ENCODE assay signal across 8 mouse cellular contexts in the genomic region with DNA sequence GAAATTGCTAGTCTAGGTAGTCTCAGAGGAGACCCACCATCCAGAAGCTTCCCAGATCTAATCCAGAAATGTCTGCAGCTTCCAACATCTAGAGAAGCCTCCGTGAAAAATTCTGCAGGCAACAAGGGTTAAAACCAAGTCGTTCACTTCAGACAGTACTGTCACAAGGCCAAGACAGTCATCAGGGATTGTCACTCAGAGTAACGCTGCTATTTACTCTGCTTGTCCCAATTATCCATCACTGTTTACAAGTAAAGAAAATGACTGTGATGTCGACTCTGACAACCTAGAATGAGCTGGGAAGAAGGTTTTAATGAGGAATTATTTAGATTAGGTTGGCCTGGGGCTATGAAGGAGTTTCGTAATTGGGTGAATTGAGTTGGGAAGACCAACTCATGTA.
A peak's percentile ranks its signal among the peaks of the same experiment; 100 is the strongest.
DNase-seq lines count a peak whose midpoint lies in the region; ATAC-seq and TF ChIP-seq lines count a peak whose summit lies in the region.
"Had no signal": no experiment of that assay in that cellular context is flagged by ENCODE, and none has a peak within 500 bp of the region (broad histone marks: within the 10 kb centered on the region; RNA-seq: fewer than 3 reads in every experiment).

No protein-coding gene starts in this region.

- no peak overlapping the region for H3K27ac ChIP-seq in kidney, postnatal 0 days
- no peak overlapping the region for H3K27ac ChIP-seq in kidney, embryonic 14.5 days (ENCODE audit: low read depth, low read length)
- H3K27ac ChIP-seq in embryonic facial prominence, embryonic 15.5 days (replicated peaks) = no peak overlapping the region
- no peak overlapping the region for H3K27ac ChIP-seq in limb, embryonic 13.5 days

- no peak overlapping the region for H3K4me3 ChIP-seq in kidney, postnatal 0 days (replicated peaks; ENCODE audit: low read depth, low read length)
- H3K4me3 ChIP-seq in kidney, embryonic 14.5 days (ENCODE audit: low read length) = no peak overlapping the region
- H3K4me3 ChIP-seq in embryonic facial prominence, embryonic 15.5 days (replicated peaks) = no peak overlapping the region
- H3K4me3 ChIP-seq in limb, embryonic 13.5 days = no peak overlapping the region
- H3K4me3 ChIP-seq: myocyte had no signal

- TF ChIP-seq POLR2A in brain, embryonic 14.5 days (IDR thresholded peaks at IDR 0.05; ENCODE audit: borderline replicate concordance, extremely low read depth, insufficient read depth, insufficient read length, poor library complexity, severe bottlenecking) = no peak

- TF ChIP-seq CTCF in kidney, postnatal 0 days (IDR thresholded peaks at IDR 0.05; ENCODE audit: low read depth) = no peak
- TF ChIP-seq CTCF in brain, embryonic 14.5 days (IDR thresholded peaks at IDR 0.05; ENCODE audit: borderline replicate concordance, extremely low read depth, insufficient read depth, insufficient read length) = no peak

- WGBS in kidney, postnatal 0 days = 60% methylated on average over 5 of the region's 5 CpGs
- 63% methylated on average over 5 of the region's 5 CpGs for WGBS in kidney, embryonic 14.5 days
- WGBS in embryonic facial prominence, embryonic 15.5 days = 51% methylated on average over 5 of the region's 5 CpGs
- 58% methylated on average over 5 of the region's 5 CpGs for WGBS in limb, embryonic 13.5 days

- no peaks in the 10 kb centered on the region for H3K4me1 ChIP-seq in kidney, postnatal 0 days (replicated peaks; ENCODE audit: insufficient read depth, low read length)
- no peaks in the 10 kb centered on the region for H3K4me1 ChIP-seq in kidney, embryonic 14.5 days (ENCODE audit: control insufficient read depth, insufficient read depth, low read length)
- no peaks in the 10 kb centered on the region for H3K4me1 ChIP-seq in embryonic facial prominence, embryonic 15.5 days
- H3K4me1 ChIP-seq in limb, embryonic 13.5 days = no peaks in the 10 kb centered on the region

- no peak overlapping the region for H3K9ac ChIP-seq in kidney, postnatal 0 days (ENCODE audit: low read depth, low read length)
- no peak overlapping the region for H3K9ac ChIP-seq in kidney, embryonic 14.5 days (ENCODE audit: low read depth, low read length)
- no peak overlapping the region for H3K9ac ChIP-seq in embryonic facial prominence, embryonic 15.5 days
- H3K9ac ChIP-seq in limb, embryonic 13.5 days = no peak overlapping the region

- no peak for ATAC-seq in kidney, postnatal 0 days (replicated peaks; ENCODE audit: low FRiP score, low read depth)
- ATAC-seq in kidney, embryonic 14.5 days (ENCODE audit: low FRiP score, low TSS enrichment) = no peak; the same call in 1 of the 2 replicates
- ATAC-seq in embryonic facial prominence, embryonic 15.5 days (ENCODE audit: insufficient number of reproducible peaks, low FRiP score, low TSS enrichment, low read depth) = no peak
- no peak for ATAC-seq in limb, embryonic 13.5 days (ENCODE audit: low FRiP score, low read depth)

- H3K36me3 ChIP-seq in kidney, postnatal 0 days (ENCODE audit: insufficient read depth, low read length) = no peaks in the 10 kb centered on the region
- no peaks in the 10 kb centered on the region for H3K36me3 ChIP-seq in kidney, embryonic 14.5 days (ENCODE audit: control insufficient read depth, insufficient read depth, low read length)
- no peaks in the 10 kb centered on the region for H3K36me3 ChIP-seq in embryonic facial prominence, embryonic 15.5 days
- no peaks in the 10 kb centered on the region for H3K36me3 ChIP-seq in limb, embryonic 13.5 days

- peak overlapping the region; percentile 35; the same call in 1 of the 2 replicates for H3K4me2 ChIP-seq in kidney, postnatal 0 days (ENCODE audit: low read length)
- H3K4me2 ChIP-seq in kidney, embryonic 14.5 days (replicated peaks; ENCODE audit: low read depth, low read length) = no peak overlapping the region; the same call in 1 of the 2 replicates
- peak overlapping the region; percentile 46; the same call in 1 of the 2 replicates for H3K4me2 ChIP-seq in embryonic facial prominence, embryonic 15.5 days (replicated peaks)
- peak overlapping the region; percentile 51; the same call in 1 of the 2 replicates for H3K4me2 ChIP-seq in limb, embryonic 13.5 days (replicated peaks)

- DNase-seq in kidney, postnatal 0 days (ENCODE audit: low spot score) = no peak
- peak; percentile 69 for DNase-seq in brain, embryonic 14.5 days (ENCODE audit: low read depth)
- no peak for DNase-seq in yolk sac, embryonic 10.5 days (ENCODE audit: low spot score)
- DNase-seq in ovary, postnatal 14 days (ENCODE audit: low spot score) = no peak

- no peaks in the 10 kb centered on the region for H3K9me3 ChIP-seq in kidney, postnatal 0 days (replicated peaks; ENCODE audit: low read length)
- H3K9me3 ChIP-seq in kidney, embryonic 14.5 days (ENCODE audit: control insufficient read depth, low read length) = no peaks in the 10 kb centered on the region
- H3K9me3 ChIP-seq in embryonic facial prominence, embryonic 15.5 days (replicated peaks) = no peaks in the 10 kb centered on the region
- H3K9me3 ChIP-seq in limb, embryonic 13.5 days = no peaks in the 10 kb centered on the region

- H3K27me3 ChIP-seq in kidney, postnatal 0 days (ENCODE audit: insufficient read depth, low read length) = no peaks in the 10 kb centered on the region
- no peaks in the 10 kb centered on the region; the same call in 1 of the 2 replicates for H3K27me3 ChIP-seq in kidney, embryonic 14.5 days (ENCODE audit: control insufficient read depth, insufficient read depth, low read length)
- no peaks in the 10 kb centered on the region for H3K27me3 ChIP-seq in embryonic facial prominence, embryonic 15.5 days
- no peaks in the 10 kb centered on the region; the same call in 1 of the 2 replicates for H3K27me3 ChIP-seq in limb, embryonic 13.5 days
